Mouse (Mus musculus): ENCODE data around the gene Ifitm3.
"Not testable (repeated sequence)": the region's sequence is repeated elsewhere in the genome, so short reads cannot be mapped to it uniquely, and the experiment has no call there.

- not testable (repeated sequence) for TF ChIP-seq CTCF (IDR thresholded peaks at IDR 0.05; ENCODE audit: borderline replicate concordance, insufficient read depth, low read length); POLR2A (IDR thresholded peaks at IDR 0.05; ENCODE audit: low read depth, low read length)
Observed at GRCm38 (mm10) chr7:141036624-141037023, 26.1 kb upstream of the Ifitm3 start.

Data from embryonic fibroblast, embryonic 13.5 days (primary cell).